Mouse (Mus musculus): ENCODE measurements around the gene Pnpla1.

GRCm38 (mm10) chr17:28913200-28913599 is 55.0 kb downstream of the Pnpla1 start:
- TF ChIP-seq CTCF (IDR thresholded peaks at IDR 0.05) = no peak
- no peak for TF ChIP-seq POLR2A (IDR thresholded peaks at IDR 0.05; ENCODE audit: insufficient read depth, low read depth, low read length)
- TF ChIP-seq EP300 (IDR thresholded peaks at IDR 0.05; ENCODE audit: insufficient read depth, low read depth, low read length) = no peak
